Mouse (Mus musculus): ENCODE measurements around the gene Hemk1. TPM values are rescaled to one million over a fixed set of nuclear protein-coding genes. Genes with fewer than 3 reads are reported as not detected.
"Not testable (repeated sequence)": the region's sequence is repeated elsewhere in the genome, so short reads cannot be mapped to it uniquely, and the experiment has no call there.

Hemk1 gene
- polyA plus RNA-seq, 1 experiment from 2014 or later: 12.8 TPM

GRCm38 (mm10) chr9:107309171-107309570 is 29.0 kb downstream of the Hemk1 start:
- ATAC-seq (replicated peaks; ENCODE audit: low FRiP score, low TSS enrichment, low read depth) (no peak), DNase-seq (ENCODE audit: low spot score) (no peak)
- Histone ChIP-seq H3K27ac (ENCODE audit: low read depth) (no peak overlapping the region), H3K9me3 (ENCODE audit: control insufficient read depth, low read length) (no peaks in the 10 kb centered on the region), H3K4me2 (ENCODE audit: low read length) (no peak overlapping the region), H3K27me3 (replicated peaks; ENCODE audit: control insufficient read depth, insufficient read depth, low read length) (no peaks in the 10 kb centered on the region), H3K4me3 (ENCODE audit: low read depth, low read length) (no peak overlapping the region), H3K36me3 (ENCODE audit: control insufficient read depth, insufficient read depth, low read length) (no peaks in the 10 kb centered on the region), H3K9ac (ENCODE audit: low read length) (no peak overlapping the region), H3K4me1 (replicated peaks; ENCODE audit: control insufficient read depth, insufficient read depth, low read length) (peaks cover 10% of the 10 kb centered on the region; the same call in 1 of the 2 replicates)
- WGBS: 81% methylated on average over 9 of the region's 9 CpGs

GRCm38 (mm10) chr9:107308346-107309000 is 29.7 kb downstream of the Hemk1 start:
- H3K9ac ChIP-seq (ENCODE audit: low read length): no peak overlapping the region
- 86% methylated on average over 9 of the region's 9 CpGs for WGBS
- H3K27me3 ChIP-seq (replicated peaks; ENCODE audit: control insufficient read depth, insufficient read depth, low read length): no peaks in the 10 kb centered on the region
- peak overlapping the region; percentile 24 for H3K27ac ChIP-seq (ENCODE audit: low read depth)
- no peaks in the 10 kb centered on the region for H3K36me3 ChIP-seq (ENCODE audit: control insufficient read depth, insufficient read depth, low read length)
- DNase-seq (ENCODE audit: low spot score) (no peak), ATAC-seq (replicated peaks; ENCODE audit: low FRiP score, low TSS enrichment, low read depth) (no peak)
- no peaks in the 10 kb centered on the region for H3K9me3 ChIP-seq (ENCODE audit: control insufficient read depth, low read length)
- H3K4me1 ChIP-seq (replicated peaks; ENCODE audit: control insufficient read depth, insufficient read depth, low read length): peaks cover 10% of the 10 kb centered on the region; the same call in 1 of the 2 replicates
- H3K4me3 ChIP-seq (ENCODE audit: low read depth, low read length): no peak overlapping the region
- no peak overlapping the region for H3K4me2 ChIP-seq (ENCODE audit: low read length)

GRCm38 (mm10) chr9:107307886-107308285 is 30.3 kb downstream of the Hemk1 start:
- H3K9me3 ChIP-seq (ENCODE audit: control insufficient read depth, low read length): no peaks in the 10 kb centered on the region
- H3K9ac ChIP-seq (ENCODE audit: low read length): no peak overlapping the region
- 30% methylated on average over 12 of the region's 12 CpGs for WGBS
- no peak overlapping the region for H3K4me3 ChIP-seq (ENCODE audit: low read depth, low read length)
- H3K4me1 ChIP-seq (replicated peaks; ENCODE audit: control insufficient read depth, insufficient read depth, low read length): peaks cover 6% of the 10 kb centered on the region; the same call in 1 of the 2 replicates
- peak overlapping the region; percentile 24 for H3K27ac ChIP-seq (ENCODE audit: low read depth)
- DNase-seq (ENCODE audit: low spot score): peak; percentile 68
- peak; percentile 53; the same call in 1 of the 2 replicates for ATAC-seq (replicated peaks; ENCODE audit: low FRiP score, low TSS enrichment, low read depth)
- H3K4me2 ChIP-seq (ENCODE audit: low read length): 0 out of 2 replicates have a peak overlapping the region, but pooled peaks have one; percentile 12
- no peaks in the 10 kb centered on the region for H3K27me3 ChIP-seq (replicated peaks; ENCODE audit: control insufficient read depth, insufficient read depth, low read length)
- H3K36me3 ChIP-seq (ENCODE audit: control insufficient read depth, insufficient read depth, low read length): no peaks in the 10 kb centered on the region

GRCm38 (mm10) chr9:107307099-107307872 is 30.9 kb downstream of the Hemk1 start:
- ATAC-seq (replicated peaks; ENCODE audit: low FRiP score, low TSS enrichment, low read depth): peak; percentile 17; the same call in 1 of the 2 replicates
- H3K9ac ChIP-seq (ENCODE audit: low read length): no peak overlapping the region

GRCm38 (mm10) chr9:107306673-107307072 is 31.5 kb downstream of the Hemk1 start:
- 89% methylated on average over 1 of the region's 1 CpGs for WGBS
- H3K9ac ChIP-seq (ENCODE audit: low read length); H3K4me1 ChIP-seq (replicated peaks; ENCODE audit: control insufficient read depth, insufficient read depth, low read length); H3K27ac ChIP-seq (ENCODE audit: low read depth); H3K4me3 ChIP-seq (ENCODE audit: low read depth, low read length); H3K4me2 ChIP-seq (ENCODE audit: low read length); DNase-seq (ENCODE audit: low spot score); H3K27me3 ChIP-seq (replicated peaks; ENCODE audit: control insufficient read depth, insufficient read depth, low read length); ATAC-seq (replicated peaks; ENCODE audit: low FRiP score, low TSS enrichment, low read depth); H3K36me3 ChIP-seq (ENCODE audit: control insufficient read depth, insufficient read depth, low read length); H3K9me3 ChIP-seq (ENCODE audit: control insufficient read depth, low read length): not testable (repeated sequence)

More at GRCm38 (mm10) chr9:107307099-107307872, 30.9 kb downstream of the Hemk1 start:
- peaks cover 4% of the 10 kb centered on the region; the same call in 1 of the 2 replicates for H3K4me1 ChIP-seq (replicated peaks; ENCODE audit: control insufficient read depth, insufficient read depth, low read length)
- no peak for DNase-seq (ENCODE audit: low spot score)
- 0 out of 2 replicates have a peak, but pooled peaks cover under 1% of the 10 kb centered on the region for H3K36me3 ChIP-seq (ENCODE audit: control insufficient read depth, insufficient read depth, low read length)
- no peaks in the 10 kb centered on the region for H3K27me3 ChIP-seq (replicated peaks; ENCODE audit: control insufficient read depth, insufficient read depth, low read length)
- WGBS: 75% methylated on average over 11 of the region's 11 CpGs
- no peaks in the 10 kb centered on the region for H3K9me3 ChIP-seq (ENCODE audit: control insufficient read depth, low read length)
- no peak overlapping the region for H3K4me3 ChIP-seq (ENCODE audit: low read depth, low read length)
- H3K27ac ChIP-seq (ENCODE audit: low read depth): peak overlapping the region; percentile 24; the same call in 1 of the 2 replicates
- H3K4me2 ChIP-seq (ENCODE audit: low read length): 0 out of 2 replicates have a peak overlapping the region, but pooled peaks have one; percentile 12

GRCm38 (mm10) chr9:107305601-107306542 is 32.3 kb downstream of the Hemk1 start:
- Histone ChIP-seq H3K27ac (ENCODE audit: low read depth) (peak overlapping the region; percentile 8; the same call in 1 of the 2 replicates), H3K4me3 (ENCODE audit: low read depth, low read length) (no peak overlapping the region), H3K27me3 (replicated peaks; ENCODE audit: control insufficient read depth, insufficient read depth, low read length) (no peaks in the 10 kb centered on the region), H3K36me3 (ENCODE audit: control insufficient read depth, insufficient read depth, low read length) (peaks cover 15% of the 10 kb centered on the region), H3K9ac (ENCODE audit: low read length) (no peak overlapping the region), H3K9me3 (ENCODE audit: control insufficient read depth, low read length) (no peaks in the 10 kb centered on the region), H3K4me2 (ENCODE audit: low read length) (no peak overlapping the region), H3K4me1 (replicated peaks; ENCODE audit: control insufficient read depth, insufficient read depth, low read length) (peaks cover 4% of the 10 kb centered on the region; the same call in 1 of the 2 replicates)
- peak; percentile 68 for DNase-seq (ENCODE audit: low spot score)
- WGBS: 56% methylated on average over 13 of the region's 13 CpGs
- peak; percentile 41; the same call in 1 of the 2 replicates for ATAC-seq (replicated peaks; ENCODE audit: low FRiP score, low TSS enrichment, low read depth)

GRCm38 (mm10) chr9:107305012-107305411 is 33.1 kb downstream of the Hemk1 start:
- Histone ChIP-seq H3K4me1 (replicated peaks; ENCODE audit: control insufficient read depth, insufficient read depth, low read length) (peaks cover 4% of the 10 kb centered on the region; the same call in 1 of the 2 replicates), H3K36me3 (ENCODE audit: control insufficient read depth, insufficient read depth, low read length) (peaks cover 23% of the 10 kb centered on the region), H3K27ac (ENCODE audit: low read depth) (peak overlapping the region; percentile 8; the same call in 1 of the 2 replicates), H3K4me3 (ENCODE audit: low read depth, low read length) (no peak overlapping the region), H3K9me3 (ENCODE audit: control insufficient read depth, low read length) (no peaks in the 10 kb centered on the region), H3K9ac (ENCODE audit: low read length) (no peak overlapping the region), H3K27me3 (replicated peaks; ENCODE audit: control insufficient read depth, insufficient read depth, low read length) (no peaks in the 10 kb centered on the region), H3K4me2 (ENCODE audit: low read length) (no peak overlapping the region)
- WGBS: 86% methylated on average over 4 of the region's 4 CpGs
- DNase-seq (ENCODE audit: low spot score) (no peak), ATAC-seq (replicated peaks; ENCODE audit: low FRiP score, low TSS enrichment, low read depth) (no peak)

- 91% methylated on average over 3 of the region's 3 CpGs for WGBS
Observed at GRCm38 (mm10) chr9:107304383-107304782, 33.8 kb downstream of the Hemk1 start.

More at GRCm38 (mm10) chr9:107304383-107304782, 33.8 kb downstream of the Hemk1 start:
- no peak overlapping the region for H3K27ac ChIP-seq (ENCODE audit: low read depth)
- no peaks in the 10 kb centered on the region for H3K27me3 ChIP-seq (replicated peaks; ENCODE audit: control insufficient read depth, insufficient read depth, low read length)
- peaks cover 23% of the 10 kb centered on the region for H3K36me3 ChIP-seq (ENCODE audit: control insufficient read depth, insufficient read depth, low read length)
- H3K4me2 ChIP-seq (ENCODE audit: low read length): no peak overlapping the region
- H3K4me1 ChIP-seq (replicated peaks; ENCODE audit: control insufficient read depth, insufficient read depth, low read length): peaks cover 4% of the 10 kb centered on the region; the same call in 1 of the 2 replicates
- DNase-seq (ENCODE audit: low spot score) (no peak), ATAC-seq (replicated peaks; ENCODE audit: low FRiP score, low TSS enrichment, low read depth) (no peak)
- no peak overlapping the region for H3K4me3 ChIP-seq (ENCODE audit: low read depth, low read length)
- no peaks in the 10 kb centered on the region for H3K9me3 ChIP-seq (ENCODE audit: control insufficient read depth, low read length)
- no peak overlapping the region for H3K9ac ChIP-seq (ENCODE audit: low read length)
